Mouse (Mus musculus) activated CD4-positive, CD25-positive, alpha-beta regulatory T cell (primary cell): Measurements from ENCODE around the gene Nudt11. TPM values are rescaled to one million over a fixed set of nuclear protein-coding genes. Genes with fewer than 3 reads are reported as not detected.

Experiments used
- polyA plus RNA-seq, 2 experiments: library from polyadenylated mRNA; unstranded; fragments of 100-300 nt; shearing (Covaris generic); gene quantifications; one replicate each; pipeline ENCODE4 v1.2.1; 2017

The Nudt11 gene
- polyA plus RNA-seq: not detected

GRCm38 (mm10) chrX:6047066-6047935 lies at the start of gene Nudt11:
Gene Nudt11, plus strand, starts transcription at chrX:6047453.

GRCm38 (mm10) chrX:6082954-6083680 lies 35.9 kb downstream of the Nudt11 start, which contains the start of gene AU022751:
Gene AU022751, minus strand, starts transcription at chrX:6083419.

Other genes starting within 250 kb of the Nudt11 start
- gene AU022751, start 36.0 kb downstream of the Nudt11 start, polyA plus RNA-seq: not detected
- not detected for gene Nudt10, start 125.6 kb downstream of the Nudt11 start, polyA plus RNA-seq